Mouse (Mus musculus) G1E (cell line): ENCODE results near the gene Fcna.

Experiments
- CTCF ChIP-seq: IDR thresholded peaks from 2 replicates; pipeline ENCODE4 v1.5.1; 2012; ENCODE audit warnings: low read depth, low read length, inconsistent platforms, mixed read lengths
- GATA1 ChIP-seq: IDR thresholded peaks from 2 replicates; pipeline ENCODE4 v1.6.1; 2012; ENCODE audit warnings: borderline replicate concordance, low read length, inconsistent platforms, mixed read lengths
- POLR2AphosphoS5 ChIP-seq: IDR thresholded peaks from 2 replicates; pipeline ENCODE4 v1.6.1; 2012; ENCODE audit warnings: low read depth, low read length, inconsistent platforms; ENCODE audit not compliant: insufficient replicate concordance
- TAL1 ChIP-seq: conservative IDR thresholded peaks from 2 replicates; pipeline ENCODE4 v1.6.1; 2012; ENCODE audit warnings: low read depth, low read length, inconsistent platforms, mixed read lengths

- TF ChIP-seq GATA1 (no peak), CTCF (no peak), TAL1 (no peak), POLR2AphosphoS5 (no peak)
These were observed 44.3 kb downstream of the Fcna start for GRCm38 (mm10) chr2:25583571-25583970.
